Mouse (Mus musculus): Measurements from ENCODE around the gene Itgav. TPM values are rescaled to one million over a fixed set of nuclear protein-coding genes. Genes with fewer than 3 reads are reported as not detected.

Itgav gene
- polyA plus RNA-seq, 1 experiment, result 0.03 TPM

DNA sequence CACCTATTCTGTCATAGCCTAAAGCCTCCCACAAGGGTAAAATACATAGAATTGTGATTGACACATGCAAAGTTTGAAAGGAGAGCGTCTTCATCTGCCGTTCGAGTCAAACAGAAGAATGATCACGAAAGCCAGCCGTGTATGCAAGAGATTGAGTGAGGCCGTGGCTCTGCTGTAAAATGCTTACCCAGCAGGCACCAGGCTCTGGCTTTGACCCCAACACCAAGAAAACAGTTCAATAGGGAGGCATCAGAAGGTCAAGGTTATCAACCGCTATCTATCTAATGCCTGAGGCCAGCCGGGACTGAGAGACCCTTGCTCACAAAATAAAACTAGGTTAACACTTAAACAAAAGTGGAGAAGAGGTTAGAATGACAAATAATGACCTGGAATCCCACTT is 39.5 kb upstream of the Itgav start:
- Histone ChIP-seq H3K27me3 (ENCODE audit: control insufficient read depth) (no peaks in the 10 kb centered on the region), H3K4me3 (replicated peaks) (no peak overlapping the region), H3K36me3 (ENCODE audit: control insufficient read depth) (no peaks in the 10 kb centered on the region), H3K9me3 (ENCODE audit: control insufficient read depth, low read length) (peaks cover 3% of the 10 kb centered on the region; the same call in 1 of the 2 replicates), H3K4me1 (ENCODE audit: control insufficient read depth) (no peaks in the 10 kb centered on the region)
- TF ChIP-seq TAL1 (IDR thresholded peaks at IDR 0.05; ENCODE audit: low read length), result no peak
- no peak for TF ChIP-seq GATA1 (IDR thresholded peaks at IDR 0.05; ENCODE audit: low read length)

DNA sequence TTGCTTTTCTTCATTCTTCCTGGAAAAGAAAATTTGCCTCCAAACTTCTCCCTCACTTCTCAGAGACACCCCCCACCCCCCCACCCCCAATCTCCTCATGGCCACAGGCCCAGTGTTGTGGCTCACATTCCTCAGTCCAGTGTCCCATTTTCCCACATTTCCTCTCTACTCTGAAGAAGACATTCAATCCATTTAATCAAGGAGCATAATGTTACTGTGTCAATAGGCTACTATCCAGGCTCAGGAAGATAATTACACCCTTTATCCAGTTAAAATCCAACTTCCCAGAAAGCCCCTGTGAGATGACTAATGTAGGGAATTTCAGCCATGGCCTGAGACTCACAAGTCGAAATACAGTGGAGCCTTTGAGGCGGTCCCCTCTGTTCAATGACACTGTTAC is 33.8 kb upstream of the Itgav start:
- H3K36me3 ChIP-seq (ENCODE audit: control insufficient read depth), result no peaks in the 10 kb centered on the region
- no peak for TF ChIP-seq GATA1 (IDR thresholded peaks at IDR 0.05; ENCODE audit: low read length)
- no peak for TF ChIP-seq TAL1 (IDR thresholded peaks at IDR 0.05; ENCODE audit: low read length)

DNA sequence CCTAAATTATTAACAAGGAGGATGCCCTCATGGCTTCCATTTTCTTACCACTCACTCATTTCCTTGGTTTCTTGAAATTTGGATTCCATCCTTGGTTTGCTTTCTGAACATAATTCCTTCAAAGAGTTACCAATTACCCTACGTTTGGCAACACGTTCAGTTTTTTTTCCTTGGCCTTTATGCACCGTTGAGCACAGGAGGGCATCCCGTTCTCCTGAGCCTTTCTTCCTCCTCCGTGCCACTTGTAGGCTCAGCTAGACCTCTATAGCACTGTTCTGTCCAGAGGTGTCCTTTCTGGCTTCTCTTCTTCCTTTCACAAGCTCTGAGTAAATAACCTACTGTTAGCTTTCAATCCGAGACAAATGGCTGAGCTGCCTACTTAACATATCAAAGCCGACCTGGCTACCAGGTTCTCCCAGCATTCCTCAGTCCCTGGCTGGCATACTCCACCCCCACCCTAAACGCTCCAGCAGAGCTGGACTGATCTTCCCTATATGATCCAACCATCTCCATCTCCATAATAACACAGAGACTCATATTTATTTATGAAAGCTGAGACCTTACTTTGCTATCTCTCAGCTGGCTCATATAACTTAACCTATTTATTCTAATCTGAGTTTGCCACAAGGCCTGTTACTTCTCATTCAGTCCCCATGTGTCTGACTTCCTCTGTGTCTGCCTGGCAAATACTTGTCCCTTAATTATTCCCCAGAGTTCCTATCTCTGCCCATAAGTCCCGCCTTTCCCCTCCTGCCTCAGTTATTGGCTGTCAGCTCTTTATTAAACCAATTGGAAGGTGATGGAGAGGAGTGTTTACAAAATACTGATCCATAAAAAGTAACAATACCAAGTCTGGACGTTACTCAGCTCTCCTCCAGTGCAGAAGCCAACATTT is 31.3 kb upstream of the Itgav start:
- Histone ChIP-seq H3K36me3 (ENCODE audit: control insufficient read depth) (no peaks in the 10 kb centered on the region), H3K4me1 (ENCODE audit: control insufficient read depth) (no peaks in the 10 kb centered on the region), H3K4me3 (replicated peaks) (no peak overlapping the region), H3K27me3 (ENCODE audit: control insufficient read depth) (no peaks in the 10 kb centered on the region), H3K9me3 (ENCODE audit: control insufficient read depth, low read length) (peaks cover 3% of the 10 kb centered on the region; the same call in 1 of the 2 replicates)
- no peak for TF ChIP-seq TAL1 (IDR thresholded peaks at IDR 0.05; ENCODE audit: low read length)

More for the DNA sequence above, 33.8 kb upstream of the Itgav start:
- peaks cover 3% of the 10 kb centered on the region; the same call in 1 of the 2 replicates for H3K9me3 ChIP-seq (ENCODE audit: control insufficient read depth, low read length)
- H3K27me3 ChIP-seq (ENCODE audit: control insufficient read depth), result no peaks in the 10 kb centered on the region
- no peak overlapping the region for H3K4me3 ChIP-seq (replicated peaks)
- no peaks in the 10 kb centered on the region for H3K4me1 ChIP-seq (ENCODE audit: control insufficient read depth)

DNA sequence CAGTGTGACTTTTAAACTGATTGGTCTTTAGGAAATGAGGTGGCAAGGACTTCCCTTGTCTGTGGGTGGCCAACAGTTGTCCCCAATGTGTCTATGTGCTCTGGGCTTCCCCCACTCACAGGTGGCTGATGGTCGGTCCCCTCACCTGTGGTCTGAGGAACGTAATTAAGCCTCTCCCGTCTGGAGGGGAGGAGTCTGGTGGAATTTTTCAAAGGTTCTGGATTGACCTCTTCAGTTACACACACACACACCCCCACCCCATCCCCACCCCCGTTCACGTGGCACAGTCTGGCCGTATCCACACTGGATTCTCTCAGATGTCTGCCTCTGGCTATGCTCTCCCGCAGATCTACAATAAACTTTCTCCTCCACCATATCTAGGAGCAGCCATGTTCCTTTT is 30.1 kb upstream of the Itgav start:
- Histone ChIP-seq H3K4me3 (replicated peaks) (no peak overlapping the region), H3K36me3 (ENCODE audit: control insufficient read depth) (no peaks in the 10 kb centered on the region), H3K27me3 (ENCODE audit: control insufficient read depth) (no peaks in the 10 kb centered on the region), H3K9me3 (ENCODE audit: control insufficient read depth, low read length) (peaks cover 3% of the 10 kb centered on the region; the same call in 1 of the 2 replicates), H3K4me1 (ENCODE audit: control insufficient read depth) (no peaks in the 10 kb centered on the region)
- no peak for TF ChIP-seq GATA1 (IDR thresholded peaks at IDR 0.05; ENCODE audit: low read length)

DNA sequence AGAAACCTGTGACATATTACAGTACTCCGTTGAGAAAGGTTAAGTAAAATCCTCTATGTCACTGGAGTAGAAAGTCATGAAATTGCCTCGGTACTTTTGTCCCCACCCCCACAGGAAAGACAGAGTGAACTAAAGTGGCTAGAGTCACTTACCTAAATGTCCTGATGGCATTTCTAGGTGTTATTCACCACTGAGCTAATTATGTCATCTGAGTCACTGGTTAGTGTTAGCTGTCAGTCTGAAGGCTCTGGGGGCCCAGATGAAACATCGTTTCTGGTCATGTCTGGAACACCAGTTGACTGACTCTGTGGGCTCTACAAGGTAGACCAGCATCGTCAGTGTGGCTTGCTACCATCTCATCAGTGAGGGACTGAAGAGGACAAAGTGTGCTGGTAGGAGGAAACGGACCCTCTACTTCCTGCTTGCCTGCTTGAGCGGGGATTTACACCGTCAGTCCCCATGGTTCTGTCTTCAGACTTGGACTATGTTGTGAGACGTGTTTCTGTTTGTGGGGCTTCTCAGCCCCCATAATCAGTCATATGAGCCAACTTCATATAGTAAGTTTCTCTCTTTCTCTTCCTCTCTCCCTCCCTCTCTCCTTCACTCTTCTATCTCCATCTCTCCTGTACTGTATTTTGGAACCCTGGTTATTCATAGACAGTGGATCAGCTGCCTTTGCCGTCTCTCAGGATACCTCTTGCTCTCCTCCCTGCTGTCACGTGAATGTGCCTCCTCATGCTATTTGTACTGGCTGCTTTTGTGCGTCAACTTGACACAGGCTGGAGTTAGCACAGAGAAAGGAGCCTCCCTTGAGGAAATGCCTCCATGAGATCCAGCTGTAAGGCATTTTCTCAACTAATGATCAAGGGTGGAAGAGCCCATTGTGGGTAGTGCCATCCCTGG is 28.6 kb upstream of the Itgav start:
- no peaks in the 10 kb centered on the region for H3K4me1 ChIP-seq (ENCODE audit: control insufficient read depth)
- H3K9me3 ChIP-seq (ENCODE audit: control insufficient read depth, low read length), result no peaks in the 10 kb centered on the region
- no peaks in the 10 kb centered on the region for H3K27me3 ChIP-seq (ENCODE audit: control insufficient read depth)
- TF ChIP-seq GATA1 (IDR thresholded peaks at IDR 0.05; ENCODE audit: low read length), result no peak
- no peak for TF ChIP-seq TAL1 (IDR thresholded peaks at IDR 0.05; ENCODE audit: low read length)
- no peak overlapping the region for H3K4me3 ChIP-seq (replicated peaks)
- H3K36me3 ChIP-seq (ENCODE audit: control insufficient read depth), result no peaks in the 10 kb centered on the region

DNA sequence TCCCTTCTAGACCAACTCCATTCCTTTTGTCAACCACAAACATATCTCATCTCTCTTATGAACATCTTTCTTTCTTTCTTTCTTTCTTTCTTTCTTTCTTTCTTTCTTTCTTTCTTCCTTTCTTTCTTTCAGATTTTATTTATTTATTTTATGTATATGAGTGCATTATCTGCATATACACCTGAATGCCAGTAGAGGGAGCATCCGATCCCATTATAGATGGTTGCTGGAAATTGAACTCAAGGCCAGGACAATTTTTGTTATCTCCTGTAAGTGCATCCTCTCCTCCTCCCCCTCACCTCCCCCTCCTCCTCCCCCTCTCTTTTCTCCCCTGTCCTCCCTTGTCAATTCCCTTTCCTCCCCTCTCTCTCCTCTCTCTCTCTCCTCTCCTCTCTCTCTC is 25.7 kb upstream of the Itgav start:
- Histone ChIP-seq H3K9me3 (ENCODE audit: control insufficient read depth, low read length) (no peaks in the 10 kb centered on the region), H3K4me1 (ENCODE audit: control insufficient read depth) (no peaks in the 10 kb centered on the region), H3K4me3 (replicated peaks) (no peak overlapping the region), H3K27me3 (ENCODE audit: control insufficient read depth) (no peaks in the 10 kb centered on the region), H3K36me3 (ENCODE audit: control insufficient read depth) (no peaks in the 10 kb centered on the region)
- TF ChIP-seq TAL1 (IDR thresholded peaks at IDR 0.05; ENCODE audit: low read length) (no peak), GATA1 (IDR thresholded peaks at IDR 0.05; ENCODE audit: low read length) (no peak)

DNA sequence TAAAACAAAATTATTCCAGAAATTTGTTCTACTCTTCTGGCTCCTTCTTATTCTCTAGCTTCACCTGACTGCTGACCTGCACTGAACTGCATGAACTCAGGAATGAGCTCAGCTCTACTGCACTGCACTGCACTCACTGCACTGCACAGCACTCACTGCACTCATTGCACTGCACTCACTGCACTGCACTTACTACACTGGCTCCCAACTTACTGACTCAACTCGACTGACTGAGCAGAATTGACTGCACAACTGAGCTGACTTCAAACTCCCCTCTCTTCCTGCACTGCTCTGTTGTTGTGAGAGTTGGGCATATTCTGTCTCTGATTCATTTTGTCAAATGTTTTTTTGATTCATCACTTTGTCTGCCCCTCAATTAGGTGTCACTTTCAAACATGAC is 24.9 kb upstream of the Itgav start:
- H3K4me3 ChIP-seq (replicated peaks), result no peak overlapping the region
- no peaks in the 10 kb centered on the region for H3K27me3 ChIP-seq (ENCODE audit: control insufficient read depth)
- H3K36me3 ChIP-seq (ENCODE audit: control insufficient read depth), result no peaks in the 10 kb centered on the region
- H3K4me1 ChIP-seq (ENCODE audit: control insufficient read depth), result no peaks in the 10 kb centered on the region
- no peak for TF ChIP-seq GATA1 (IDR thresholded peaks at IDR 0.05; ENCODE audit: low read length)
- TF ChIP-seq TAL1 (IDR thresholded peaks at IDR 0.05; ENCODE audit: low read length), result no peak
- H3K9me3 ChIP-seq (ENCODE audit: control insufficient read depth, low read length), result no peaks in the 10 kb centered on the region

DNA sequence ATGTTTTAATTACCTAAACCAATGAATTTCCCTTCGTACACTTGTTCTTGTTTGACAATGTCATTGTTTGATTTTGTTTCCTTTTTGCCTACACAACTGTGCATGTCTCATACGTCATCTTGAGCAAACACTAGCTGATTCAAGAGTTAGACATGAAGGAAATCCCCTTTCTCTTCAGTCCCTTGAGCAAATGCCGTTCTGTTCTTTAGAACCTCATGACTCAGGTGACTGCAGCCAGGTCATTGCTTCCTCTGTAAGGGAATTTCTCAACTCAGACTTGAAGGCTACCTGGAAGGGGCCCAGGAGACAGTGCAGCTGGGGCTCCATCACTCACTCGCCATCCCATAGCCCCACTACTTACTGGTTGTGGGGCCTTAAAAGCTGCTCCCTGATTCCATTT is 23.5 kb upstream of the Itgav start:
- H3K4me3 ChIP-seq (replicated peaks), result no peak overlapping the region
- no peaks in the 10 kb centered on the region for H3K9me3 ChIP-seq (ENCODE audit: control insufficient read depth, low read length)
- H3K4me1 ChIP-seq (ENCODE audit: control insufficient read depth), result no peaks in the 10 kb centered on the region
- no peak for TF ChIP-seq TAL1 (IDR thresholded peaks at IDR 0.05; ENCODE audit: low read length)
- TF ChIP-seq GATA1 (IDR thresholded peaks at IDR 0.05; ENCODE audit: low read length), result no peak
- no peaks in the 10 kb centered on the region for H3K27me3 ChIP-seq (ENCODE audit: control insufficient read depth)
- H3K36me3 ChIP-seq (ENCODE audit: control insufficient read depth), result no peaks in the 10 kb centered on the region

DNA sequence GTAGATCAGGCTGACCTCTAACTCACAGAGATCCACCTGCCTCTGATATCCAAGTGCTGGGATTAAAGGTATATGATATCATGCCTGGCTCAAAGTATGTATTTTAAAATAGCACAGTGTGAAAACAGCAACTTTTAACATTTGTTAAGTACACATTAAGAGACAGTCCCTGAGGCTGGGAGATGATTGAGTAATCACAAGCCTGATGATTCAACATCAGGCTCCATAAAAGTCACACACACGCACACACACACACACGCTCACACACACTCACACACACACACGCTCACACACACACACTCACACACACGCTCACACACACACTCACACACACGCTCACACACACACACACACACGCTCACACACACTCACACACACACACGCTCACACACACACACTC is 21.8 kb upstream of the Itgav start:
- H3K9me3 ChIP-seq (ENCODE audit: control insufficient read depth, low read length), result no peaks in the 10 kb centered on the region
- no peaks in the 10 kb centered on the region for H3K4me1 ChIP-seq (ENCODE audit: control insufficient read depth)
- H3K27me3 ChIP-seq (ENCODE audit: control insufficient read depth), result no peaks in the 10 kb centered on the region
- no peaks in the 10 kb centered on the region for H3K36me3 ChIP-seq (ENCODE audit: control insufficient read depth)
- no peak overlapping the region for H3K4me3 ChIP-seq (replicated peaks)
- no peak for TF ChIP-seq GATA1 (IDR thresholded peaks at IDR 0.05; ENCODE audit: low read length)
- TF ChIP-seq TAL1 (IDR thresholded peaks at IDR 0.05; ENCODE audit: low read length), result no peak
